Comparison of ENCODE assay signal across 1 mouse cellular context in the genomic region with DNA sequence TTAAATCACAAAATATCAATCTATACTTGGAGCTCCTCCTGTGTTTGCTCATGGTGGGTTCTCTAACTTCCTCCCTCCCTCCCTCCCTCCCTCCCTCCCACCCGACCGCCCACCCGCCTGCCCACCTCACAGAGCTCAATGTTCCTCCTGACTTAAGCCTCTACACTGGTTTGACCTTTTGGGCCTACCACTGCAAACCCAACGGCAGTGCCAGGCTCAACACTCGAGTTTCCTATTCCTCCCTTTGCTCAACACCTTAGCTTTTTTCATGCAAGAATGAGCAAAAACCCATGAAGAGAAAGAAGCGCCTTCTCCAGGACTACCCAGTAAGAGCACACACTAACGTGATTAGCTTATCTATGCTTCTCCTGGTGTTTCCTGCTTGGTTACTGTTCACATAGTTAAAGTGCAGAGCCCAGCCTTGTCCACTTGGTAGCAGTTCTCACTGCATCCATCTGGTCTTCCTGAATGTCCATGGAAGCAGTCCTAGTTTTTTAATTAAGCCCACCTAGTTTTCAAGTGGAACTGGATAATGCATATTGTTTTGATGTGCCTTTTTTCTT.
A peak's percentile ranks its signal among the peaks of the same experiment; 100 is the strongest.
TF ChIP-seq lines count a peak whose summit lies in the region.

No protein-coding gene starts in this region.

TF ChIP-seq in MEL, 35 proteins besides CTCF, POLR2A, EP300 and RAD21 (continued from another document):
- TF ChIP-seq SMC3 (IDR thresholded peaks at IDR 0.05; ENCODE audit: low read depth, low read length): no peak
- peak; percentile 98 for TF ChIP-seq GATA1 (IDR thresholded peaks at IDR 0.05; ENCODE audit: low read depth, low read length)
- 0 out of 2 replicates have a peak, but pooled peaks have one; percentile 38 for TF ChIP-seq TBP (IDR thresholded peaks at IDR 0.05; ENCODE audit: low read depth, low read length)
- no peak for TF ChIP-seq ZC3H11A (IDR thresholded peaks at IDR 0.05; ENCODE audit: low read depth, low read length)
- no peak for TF ChIP-seq POLR2AphosphoS5 (IDR thresholded peaks at IDR 0.05; ENCODE audit: borderline replicate concordance, low read depth, low read length)
- TF ChIP-seq MAZ (IDR thresholded peaks at IDR 0.05; ENCODE audit: low read depth, low read length): 0 out of 2 replicates have a peak, but pooled peaks have one; percentile 26
